Mouse (Mus musculus) olfactory bulb, adult 2 months (tissue): ENCODE measurements at regions not wholly inside any gene's neighbourhood (a gene's known extent, or its start where the extent isn't known, plus 50 kb on each side); places are given as distances from the start of the nearest gene placed in this dataset.

Experiments
- CTCF ChIP-seq: fragments of 200-500 bp; IDR thresholded peaks from 2 replicates; pipeline ENCODE4 v1.5.1; 2012; ENCODE audit warnings: low read depth, mild to moderate bottlenecking, low read length, moderate library complexity; ENCODE audit not compliant: insufficient read depth
- POLR2A ChIP-seq: fragments of 200-500 bp; IDR thresholded peaks from 2 replicates; pipeline ENCODE4 v1.6.1; 2012; ENCODE audit warnings: mild to moderate bottlenecking, low read depth, low read length, moderate library complexity; ENCODE audit not compliant: insufficient read depth

DNA sequence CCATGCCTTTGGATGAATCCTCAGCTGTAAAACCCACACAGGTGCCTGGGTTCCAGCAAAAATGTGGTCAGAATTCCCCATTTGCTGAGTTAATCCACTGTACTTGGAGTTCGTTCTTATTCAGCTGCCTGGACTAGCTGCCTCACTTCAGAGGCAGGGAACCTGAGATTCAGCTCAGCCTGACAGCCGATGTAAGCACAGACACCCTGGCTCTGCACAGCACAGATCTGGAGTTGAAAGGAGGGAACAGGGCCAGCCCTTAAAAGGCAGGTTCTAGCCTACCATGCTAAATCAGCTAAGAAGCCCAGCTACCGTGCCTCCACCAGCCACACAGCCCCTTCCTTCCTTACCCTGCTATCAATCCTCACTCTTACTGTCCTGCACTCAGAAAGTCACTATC, 306.0 kb downstream of the Mroh4 start:
- TF ChIP-seq POLR2A = no peak
- TF ChIP-seq CTCF = no peak
